Mouse (Mus musculus) thymus, adult 2 months (tissue): ENCODE data around the gene Adgrl1.

Experiments
- CTCF ChIP-seq: fragments of 200-500 bp; IDR thresholded peaks from 2 replicates; pipeline ENCODE4 v1.5.1; 2012; ENCODE audit warnings: mild to moderate bottlenecking, control low read depth, low read length, moderate library complexity, borderline replicate concordance; ENCODE audit not compliant: control insufficient read depth, poor library complexity, insufficient read depth; ENCODE audit errors: extremely low read depth
- POLR2A ChIP-seq: fragments of 200-500 bp; IDR thresholded peaks from 2 replicates; pipeline ENCODE4 v1.6.1; 2012; ENCODE audit warnings: mild to moderate bottlenecking, low read length, control low read depth, moderate library complexity; ENCODE audit not compliant: control insufficient read depth, poor library complexity, insufficient read depth; ENCODE audit errors: extremely low read depth

GRCm38 (mm10) chr8:83964015-83964765 lies 64.3 kb downstream of the Adgrl1 start:
- TF ChIP-seq CTCF (no peak), POLR2A (no peak)
